Mouse (Mus musculus) embryonic facial prominence, embryonic 13.5 days (tissue): Measurements from ENCODE around the gene Fmo2. TPM values are rescaled to one million over a fixed set of nuclear protein-coding genes. Genes with fewer than 3 reads are reported as not detected.

Experiments
- ATAC-seq: fragments of 200-750 bp; cut with Nextera tagmentation; 2 replicates; pipeline ENCODE4 v1.8.0; 2017; ENCODE audit warnings: low read depth; ENCODE audit not compliant: insufficient number of reproducible peaks, insufficient read depth, low FRiP score, low TSS enrichment
- H3K27ac ChIP-seq: fragments of 300-500 bp; sonication (generic); 2 replicates; pipeline ENCODE4 v1.5.1; 2015; ENCODE audit warnings: moderate library complexity, mild to moderate bottlenecking, inconsistent platforms
- H3K27me3 ChIP-seq: fragments of 300-500 bp; sonication (generic); 2 replicates; pipeline ENCODE4 v1.6.1; 2015; ENCODE audit warnings: mild to moderate bottlenecking, inconsistent platforms
- H3K36me3 ChIP-seq: fragments of 300-500 bp; sonication (generic); 2 replicates; pipeline ENCODE4 v1.6.1; 2015; ENCODE audit warnings: mild to moderate bottlenecking, inconsistent platforms
- H3K4me1 ChIP-seq: fragments of 300-500 bp; sonication (generic); 2 replicates; pipeline ENCODE4 v1.6.1; 2015; ENCODE audit warnings: inconsistent platforms
- H3K4me2 ChIP-seq: fragments of 300-500 bp; sonication (generic); 2 replicates; pipeline ENCODE4 v1.6.1; 2015; ENCODE audit warnings: moderate library complexity, mild to moderate bottlenecking, inconsistent platforms
- H3K4me3 ChIP-seq: fragments of 300-500 bp; sonication (generic); 2 replicates; pipeline ENCODE4 v1.5.1; 2015; ENCODE audit warnings: mild to moderate bottlenecking, inconsistent platforms
- H3K9ac ChIP-seq: fragments of 300-500 bp; sonication (generic); 2 replicates; pipeline ENCODE4 v1.6.1; 2015; ENCODE audit warnings: mild to moderate bottlenecking, inconsistent platforms
- H3K9me3 ChIP-seq: fragments of 300-500 bp; sonication (generic); 2 replicates; pipeline ENCODE4 v1.6.1; 2016; ENCODE audit warnings: inconsistent platforms
- WGBS: fragments of 180-500 bp; shearing (Covaris S2); methylation state at CpG from one replicate; pipeline ENCODE4 v1.1.7; 2015; ENCODE audit warnings: mixed read lengths; 5-methylcytosine and 5-hydroxymethylcytosine counted together
- polyA plus RNA-seq: library from polyadenylated mRNA; unstranded; fragments of >200 nt; fragmentation: Nextera tagmentation; extraction: Ambion mirVana; gene quantifications from 2 replicates; pipeline ENCODE4 v1.2.1, GENCODE M21; 2015

The Fmo2 gene
- polyA plus RNA-seq, 1 experiment from 2014 or later: 3.3 TPM

DNA sequence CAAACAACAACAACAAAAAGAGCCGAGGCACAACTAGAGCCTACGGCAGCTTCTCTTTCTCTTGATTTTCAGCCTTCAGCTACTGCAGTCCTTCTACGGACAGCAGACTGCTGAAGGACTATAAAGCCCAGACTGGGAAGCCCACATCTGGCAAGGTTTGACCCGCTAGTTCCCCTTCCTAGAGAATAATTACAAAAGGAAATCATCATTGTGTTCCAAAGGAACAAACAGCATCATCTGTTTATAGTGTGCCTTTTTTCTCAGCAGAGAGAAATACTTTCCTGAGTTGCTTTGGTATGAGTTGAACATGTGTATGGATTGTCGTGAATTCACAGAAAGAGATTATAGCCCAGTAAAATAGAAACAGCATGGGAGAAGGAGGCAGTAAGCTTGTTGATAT lies 64.2 kb downstream of the Fmo2 start:
- 0 out of 2 replicates have a peak, but pooled peaks cover 5% of the 10 kb centered on the region for H3K4me1 ChIP-seq
- H3K27me3 ChIP-seq: no peaks in the 10 kb centered on the region
- no peaks in the 10 kb centered on the region for H3K36me3 ChIP-seq
- no peak overlapping the region for H3K4me3 ChIP-seq
- no peak for ATAC-seq
- 56% methylated on average over 5 of the region's 5 CpGs for WGBS
- no peaks in the 10 kb centered on the region for H3K9me3 ChIP-seq
- H3K4me2 ChIP-seq: no peak overlapping the region
- no peak overlapping the region for H3K27ac ChIP-seq
- H3K9ac ChIP-seq: no peak overlapping the region

DNA sequence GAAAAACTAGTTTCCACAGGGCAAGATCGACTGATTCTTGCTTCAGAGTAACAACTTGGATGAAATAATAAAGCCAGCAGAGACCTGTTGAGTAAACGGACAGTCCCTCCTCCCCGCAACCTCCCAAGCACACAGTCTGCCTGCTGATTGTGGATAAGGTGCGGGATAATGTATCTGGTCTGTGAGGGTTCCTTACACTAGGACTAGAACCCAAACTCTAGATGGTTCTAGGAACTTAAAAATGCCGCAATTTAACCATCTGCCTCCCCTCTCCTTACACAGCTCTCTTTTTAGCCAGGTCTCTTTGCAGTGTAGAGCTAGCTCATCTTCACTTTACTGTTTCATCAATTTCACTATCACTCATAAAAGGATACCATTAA lies 66.0 kb downstream of the Fmo2 start:
- no peak overlapping the region for H3K4me3 ChIP-seq
- 58% methylated on average over 5 of the region's 5 CpGs for WGBS

DNA sequence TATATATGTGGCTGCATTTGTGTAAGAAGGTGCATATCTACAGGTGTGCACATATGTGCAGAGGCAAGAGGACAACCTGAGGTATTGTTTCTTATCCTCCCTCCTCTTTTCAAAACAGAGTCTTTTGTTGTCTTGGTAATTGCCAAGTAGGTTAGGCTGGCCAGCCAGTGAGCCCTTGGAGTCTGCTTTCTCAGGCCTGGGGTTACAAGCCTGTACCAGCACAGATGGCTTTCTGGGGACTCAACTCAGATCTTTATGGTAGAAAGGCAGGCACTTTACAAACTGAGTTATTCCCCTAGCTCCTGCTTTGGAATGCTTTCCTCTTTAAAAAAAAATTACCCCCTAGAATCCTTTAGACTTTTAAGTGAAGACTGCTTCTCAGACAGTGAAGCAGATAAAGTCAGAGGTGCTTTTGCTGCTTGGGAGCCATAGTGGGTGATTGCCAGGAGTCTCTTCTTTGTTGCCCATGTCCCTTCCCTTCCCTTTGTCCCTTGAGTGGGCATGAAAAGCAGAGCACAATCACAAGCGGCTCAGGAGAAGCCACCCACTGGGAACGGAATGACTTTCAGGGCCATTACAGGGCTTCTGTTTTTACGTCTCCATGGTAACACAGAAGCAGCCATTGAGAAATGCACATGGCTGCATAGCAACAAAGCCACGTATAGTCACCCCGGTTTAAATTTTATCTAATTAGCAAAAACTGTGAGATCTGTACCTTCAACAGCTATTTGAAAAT lies 66.5 kb downstream of the Fmo2 start:
- ATAC-seq: no peak
- H3K4me1 ChIP-seq: 0 out of 2 replicates have a peak, but pooled peaks cover 5% of the 10 kb centered on the region
- 10% methylated on average over 5 of the region's 5 CpGs for WGBS
- H3K27me3 ChIP-seq: no peaks in the 10 kb centered on the region
- H3K4me2 ChIP-seq: peak overlapping the region; percentile 27
- H3K9me3 ChIP-seq: no peaks in the 10 kb centered on the region; the same call in 1 of the 2 replicates
- H3K9ac ChIP-seq: no peak overlapping the region
- no peak overlapping the region for H3K4me3 ChIP-seq
- H3K27ac ChIP-seq: no peak overlapping the region
- H3K36me3 ChIP-seq: no peaks in the 10 kb centered on the region

More for the DNA sequence above, 66.0 kb downstream of the Fmo2 start:
- no peaks in the 10 kb centered on the region for H3K36me3 ChIP-seq
- no peak overlapping the region for H3K9ac ChIP-seq
- ATAC-seq: no peak
- H3K9me3 ChIP-seq: no peaks in the 10 kb centered on the region; the same call in 1 of the 2 replicates
- no peak overlapping the region for H3K27ac ChIP-seq
- no peaks in the 10 kb centered on the region for H3K27me3 ChIP-seq
- H3K4me2 ChIP-seq: peak overlapping the region; percentile 27
- H3K4me1 ChIP-seq: 0 out of 2 replicates have a peak, but pooled peaks cover 5% of the 10 kb centered on the region

Other genes with a start within 250 kb of the Fmo2 start
- gene Myocos, start 240.5 kb downstream of the Fmo2 start, polyA plus RNA-seq: not detected in 2 replicates
- 205 and 229 TPM in 2 replicates for gene Prrc2c, start 158.2 kb downstream of the Fmo2 start, polyA plus RNA-seq
- 0.46 and 0.67 TPM in 2 replicates for gene Fmo4, start 84.8 kb downstream of the Fmo2 start, polyA plus RNA-seq
- gene Fmo1, start 32.1 kb downstream of the Fmo2 start, polyA plus RNA-seq: 21.3 and 35.1 TPM in 2 replicates
- gene Fmo6, start 38.8 kb upstream of the Fmo2 start, polyA plus RNA-seq: 1.6 and 2.4 TPM in 2 replicates
- gene Fmo3, start 85.8 kb upstream of the Fmo2 start, polyA plus RNA-seq: not detected in 2 replicates
- gene Mroh9, start 186.9 kb upstream of the Fmo2 start, polyA plus RNA-seq: not detected in 2 replicates